Mouse (Mus musculus): ENCODE measurements at regions not wholly inside any gene's neighbourhood (a gene's known extent, or its start where the extent isn't known, plus 50 kb on each side); places are given as distances from the start of the nearest gene placed in this dataset.

GRCm38 (mm10) chr10:31076948-31077347 lies 234.3 kb upstream of the Hey2 start:
- H3K27me3 ChIP-seq (replicated peaks): no peaks in the 10 kb centered on the region
- no peak for TF ChIP-seq FLI1 (IDR thresholded peaks at IDR 0.05; ENCODE audit: low read length)
- no peak for TF ChIP-seq GATA1 (IDR thresholded peaks at IDR 0.05; ENCODE audit: borderline replicate concordance, low read length)
- H3K36me3 ChIP-seq (replicated peaks; ENCODE audit: low read length): no peaks in the 10 kb centered on the region
- H3K9me3 ChIP-seq: peaks cover 7% of the 10 kb centered on the region
- no peaks in the 10 kb centered on the region for H3K4me1 ChIP-seq
- H3K4me3 ChIP-seq (replicated peaks): no peak overlapping the region

DNA sequence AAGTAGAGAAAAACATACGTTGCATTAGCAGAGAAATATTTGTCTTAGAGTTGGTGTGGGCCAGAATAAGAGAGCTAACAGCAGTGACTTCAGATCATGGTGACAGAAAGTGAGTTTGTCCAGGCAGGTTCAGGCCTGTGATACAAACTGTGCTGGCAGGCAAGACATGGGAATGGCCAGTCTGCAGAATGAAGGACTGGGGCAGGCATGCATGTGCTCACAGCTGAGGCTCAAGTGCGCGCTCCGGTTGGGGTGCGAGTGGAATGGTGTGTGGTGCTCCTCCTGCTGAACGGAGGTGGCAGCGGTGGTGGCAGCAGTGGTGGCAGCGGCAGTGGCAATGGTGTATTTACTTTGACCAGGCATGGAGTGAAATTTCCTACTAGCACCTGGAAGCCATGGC lies 233.8 kb upstream of the Hey2 start:
- H3K36me3 ChIP-seq (replicated peaks; ENCODE audit: low read length): no peaks in the 10 kb centered on the region
- TF ChIP-seq FLI1 (IDR thresholded peaks at IDR 0.05; ENCODE audit: low read length) (no peak), GATA1 (IDR thresholded peaks at IDR 0.05; ENCODE audit: borderline replicate concordance, low read length) (no peak)
- H3K4me3 ChIP-seq (replicated peaks): peak overlapping the region; percentile 25
- H3K9me3 ChIP-seq: peaks cover 7% of the 10 kb centered on the region
- H3K27me3 ChIP-seq (replicated peaks): no peaks in the 10 kb centered on the region
- no peaks in the 10 kb centered on the region for H3K4me1 ChIP-seq

GRCm38 (mm10) chr10:31074004-31074645 lies 231.5 kb upstream of the Hey2 start:
- Histone ChIP-seq H3K4me3 (replicated peaks) (no peak overlapping the region), H3K4me1 (no peaks in the 10 kb centered on the region), H3K9me3 (peaks cover under 1% of the 10 kb centered on the region; the same call in 1 of the 2 replicates), H3K27me3 (replicated peaks) (no peaks in the 10 kb centered on the region), H3K36me3 (replicated peaks; ENCODE audit: low read length) (no peaks in the 10 kb centered on the region)
- TF ChIP-seq FLI1 (IDR thresholded peaks at IDR 0.05; ENCODE audit: low read length) (no peak), GATA1 (IDR thresholded peaks at IDR 0.05; ENCODE audit: borderline replicate concordance, low read length) (no peak)

GRCm38 (mm10) chr10:31068668-31069223 lies 226.1 kb upstream of the Hey2 start:
- Histone ChIP-seq H3K36me3 (replicated peaks; ENCODE audit: low read length) (no peaks in the 10 kb centered on the region), H3K27me3 (replicated peaks) (no peaks in the 10 kb centered on the region), H3K9me3 (peaks cover 6% of the 10 kb centered on the region; the same call in 1 of the 2 replicates), H3K4me3 (replicated peaks) (no peak overlapping the region), H3K4me1 (no peaks in the 10 kb centered on the region)
- no peak for TF ChIP-seq GATA1 (IDR thresholded peaks at IDR 0.05; ENCODE audit: borderline replicate concordance, low read length)

DNA sequence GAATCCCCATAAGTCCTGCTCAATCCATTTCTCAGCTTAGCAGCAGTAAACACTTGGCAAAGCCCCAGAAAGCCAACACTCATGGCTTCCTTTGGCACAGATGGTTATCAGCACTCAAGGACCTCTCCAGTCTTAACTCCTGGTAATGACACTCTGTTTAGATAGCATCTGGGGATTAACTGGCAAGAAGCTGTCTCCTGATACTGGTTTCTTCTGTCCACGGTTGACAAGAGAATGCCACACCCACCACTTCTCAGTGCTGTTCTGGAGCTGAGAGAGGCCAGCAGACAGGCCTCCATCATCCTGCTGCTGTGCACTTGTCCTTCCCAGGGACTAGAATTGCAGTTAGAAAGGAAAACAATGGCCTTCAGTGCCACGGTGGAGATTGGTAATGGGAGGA lies 220.1 kb upstream of the Hey2 start:
- TF ChIP-seq GATA1 (IDR thresholded peaks at IDR 0.05; ENCODE audit: borderline replicate concordance, low read length) (no peak), FLI1 (IDR thresholded peaks at IDR 0.05; ENCODE audit: low read length) (no peak)
- Histone ChIP-seq H3K9me3 (peaks cover 5% of the 10 kb centered on the region; the same call in 1 of the 2 replicates), H3K36me3 (replicated peaks; ENCODE audit: low read length) (no peaks in the 10 kb centered on the region), H3K4me3 (replicated peaks) (no peak overlapping the region), H3K27me3 (replicated peaks) (no peaks in the 10 kb centered on the region), H3K4me1 (no peaks in the 10 kb centered on the region)

DNA sequence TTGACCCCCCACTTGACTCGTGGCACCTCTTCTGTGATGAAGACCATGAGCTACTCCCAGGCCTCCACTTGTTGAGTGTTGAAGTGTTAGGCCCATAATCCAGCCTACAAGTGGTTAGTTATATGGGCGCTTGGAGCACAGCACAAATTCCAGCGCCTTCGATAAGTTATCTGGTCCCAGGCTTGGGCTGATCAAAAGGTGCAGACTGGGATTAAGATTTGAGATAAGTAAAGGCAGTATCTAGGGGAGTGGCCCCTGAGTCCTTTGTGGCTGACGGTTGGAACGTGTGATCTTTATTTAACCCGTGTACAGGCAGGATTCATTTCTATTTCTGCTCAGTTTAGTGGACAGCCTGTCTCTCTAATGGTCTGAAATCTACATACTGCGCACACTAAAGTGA lies 210.7 kb upstream of the Hey2 start:
- Histone ChIP-seq H3K36me3 (replicated peaks; ENCODE audit: low read length) (no peaks in the 10 kb centered on the region), H3K4me1 (no peaks in the 10 kb centered on the region), H3K4me3 (replicated peaks) (no peak overlapping the region), H3K27me3 (replicated peaks) (no peaks in the 10 kb centered on the region), H3K9me3 (peaks cover 2% of the 10 kb centered on the region; the same call in 1 of the 2 replicates)
- TF ChIP-seq GATA1 (IDR thresholded peaks at IDR 0.05; ENCODE audit: borderline replicate concordance, low read length) (no peak), FLI1 (IDR thresholded peaks at IDR 0.05; ENCODE audit: low read length) (no peak)

- Histone ChIP-seq H3K27me3 (replicated peaks) (no peaks in the 10 kb centered on the region), H3K36me3 (replicated peaks; ENCODE audit: low read length) (no peaks in the 10 kb centered on the region), H3K4me3 (replicated peaks) (no peak overlapping the region), H3K4me1 (no peaks in the 10 kb centered on the region), H3K9me3 (peaks cover 2% of the 10 kb centered on the region; the same call in 1 of the 2 replicates)
- no peak for TF ChIP-seq GATA1 (IDR thresholded peaks at IDR 0.05; ENCODE audit: borderline replicate concordance, low read length)
- no peak for TF ChIP-seq FLI1 (IDR thresholded peaks at IDR 0.05; ENCODE audit: low read length)
Observed at GRCm38 (mm10) chr10:31051222-31051621, 208.6 kb upstream of the Hey2 start.

- TF ChIP-seq FLI1 (IDR thresholded peaks at IDR 0.05; ENCODE audit: low read length): no peak
- no peak for TF ChIP-seq GATA1 (IDR thresholded peaks at IDR 0.05; ENCODE audit: borderline replicate concordance, low read length)
- no peaks in the 10 kb centered on the region for H3K4me1 ChIP-seq
- H3K27me3 ChIP-seq (replicated peaks): no peaks in the 10 kb centered on the region
- H3K36me3 ChIP-seq (replicated peaks; ENCODE audit: low read length): no peaks in the 10 kb centered on the region
- peaks cover 2% of the 10 kb centered on the region; the same call in 1 of the 2 replicates for H3K9me3 ChIP-seq
- no peak overlapping the region for H3K4me3 ChIP-seq (replicated peaks)
Observed at GRCm38 (mm10) chr10:31049352-31049751, 206.8 kb upstream of the Hey2 start.

GRCm38 (mm10) chr10:31035611-31036010 lies 193.0 kb upstream of the Hey2 start:
- H3K9me3 ChIP-seq: no peaks in the 10 kb centered on the region
- no peaks in the 10 kb centered on the region for H3K4me1 ChIP-seq
- no peak overlapping the region for H3K4me3 ChIP-seq (replicated peaks)
- H3K27me3 ChIP-seq (replicated peaks): no peaks in the 10 kb centered on the region
- TF ChIP-seq GATA1 (IDR thresholded peaks at IDR 0.05; ENCODE audit: borderline replicate concordance, low read length): no peak
- no peak for TF ChIP-seq FLI1 (IDR thresholded peaks at IDR 0.05; ENCODE audit: low read length)
- no peaks in the 10 kb centered on the region for H3K36me3 ChIP-seq (replicated peaks; ENCODE audit: low read length)

DNA sequence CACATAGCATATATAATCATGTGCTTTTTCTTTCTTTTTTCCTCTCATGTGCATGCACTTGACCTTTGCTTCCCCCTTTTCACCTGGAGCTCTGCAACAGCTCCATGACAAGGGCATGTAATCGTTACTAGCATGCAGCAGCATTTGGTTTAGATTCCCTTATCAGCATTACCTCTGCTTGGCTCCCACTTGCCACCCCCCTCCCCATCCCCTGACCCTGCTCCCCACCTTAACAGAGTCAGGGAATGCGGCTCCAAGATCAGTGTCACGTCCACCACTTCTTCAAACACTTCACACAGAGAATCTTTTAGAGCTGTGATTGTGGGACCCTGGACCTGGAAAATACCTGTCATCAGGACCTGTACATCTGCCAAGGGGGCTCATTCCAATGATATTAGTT lies 192.2 kb upstream of the Hey2 start:
- TF ChIP-seq FLI1 (IDR thresholded peaks at IDR 0.05; ENCODE audit: low read length) (no peak), GATA1 (IDR thresholded peaks at IDR 0.05; ENCODE audit: borderline replicate concordance, low read length) (no peak)
- no peaks in the 10 kb centered on the region for H3K4me1 ChIP-seq
- no peaks in the 10 kb centered on the region for H3K36me3 ChIP-seq (replicated peaks; ENCODE audit: low read length)
- no peaks in the 10 kb centered on the region for H3K9me3 ChIP-seq
- H3K27me3 ChIP-seq (replicated peaks): no peaks in the 10 kb centered on the region
- no peak overlapping the region for H3K4me3 ChIP-seq (replicated peaks)

Measured in megakaryocyte, embryonic 14.5 days (primary cell).